Mouse (Mus musculus): ENCODE data around the gene Ipo5. TPM values are rescaled to one million over a fixed set of nuclear protein-coding genes. Genes with fewer than 3 reads are reported as not detected.

Ipo5 gene
- polyA plus RNA-seq, 2 experiments: 41.9 to 48.4 TPM

DNA sequence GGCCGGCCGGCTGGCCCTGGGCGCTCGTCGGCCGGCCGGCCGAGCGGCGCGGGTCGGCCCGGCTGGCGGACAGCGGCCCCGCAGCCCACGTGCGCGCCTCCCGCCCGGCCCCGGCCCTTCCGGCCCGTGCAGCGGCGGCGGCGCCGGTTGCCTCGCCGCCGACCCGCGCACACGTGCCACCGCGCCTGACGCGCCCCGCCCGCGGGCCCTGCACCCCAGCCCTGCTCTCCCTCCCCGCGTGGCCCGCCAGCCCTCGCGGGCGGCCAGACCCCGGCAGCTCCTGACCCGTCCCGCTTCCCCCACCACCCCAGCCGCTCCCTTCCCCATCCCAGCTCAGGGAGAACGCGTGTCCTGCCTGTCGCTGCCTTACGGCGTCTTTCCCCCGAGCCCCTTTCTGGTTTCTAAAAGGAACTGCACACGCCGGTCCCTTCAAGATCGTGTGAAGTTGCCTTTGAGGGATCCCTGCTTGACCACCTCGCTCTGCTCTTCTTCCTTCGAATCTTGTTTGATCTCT is 421 bp downstream of the Ipo5 start:
- Histone ChIP-seq H3K9me3 (ENCODE audit: control insufficient read depth, low read length) (no peaks in the 10 kb centered on the region), H3K27me3 (ENCODE audit: control insufficient read depth, insufficient read depth, low read length) (no peaks in the 10 kb centered on the region), H3K4me1 (replicated peaks; ENCODE audit: control insufficient read depth in 2 of 2, insufficient read depth in 2 of 2, low read length in 1 of 2) (peaks cover 0 to 3% of the 10 kb centered on the region in 2 experiments; a peak in 3 of 4 replicates), H3K36me3 (replicated peaks; ENCODE audit: control insufficient read depth, insufficient read depth, low read depth) (no peaks in the 10 kb centered on the region; the same call in 1 of the 2 replicates), H3K4me2 (ENCODE audit: low read depth) (peak overlapping the region; percentile 89), H3K4me3 (ENCODE audit: insufficient read depth in 1 of 2, low read depth in 2 of 2, low read length in 2 of 2) (peak overlapping the region; percentile 84 to 87), H3K27ac (peak overlapping the region; percentile 24), H3K9ac (replicated peaks) (peak overlapping the region; percentile 77)
- peak; percentile 50 for ATAC-seq (ENCODE audit: insufficient read depth)
- DNase-seq (ENCODE audit: low read depth in 3 of 3, low spot score in 3 of 3): peak in 2 of 3 experiments; percentile 7 to 31
- TF ChIP-seq EP300 (IDR thresholded peaks at IDR 0.05; ENCODE audit: low read depth) (no peak), CTCF (IDR thresholded peaks at IDR 0.05; ENCODE audit: low read depth) (no peak)
- WGBS (ENCODE audit: insufficient replicate concordance): under 1% methylated on average over 57 of the region's 63 CpGs

DNA sequence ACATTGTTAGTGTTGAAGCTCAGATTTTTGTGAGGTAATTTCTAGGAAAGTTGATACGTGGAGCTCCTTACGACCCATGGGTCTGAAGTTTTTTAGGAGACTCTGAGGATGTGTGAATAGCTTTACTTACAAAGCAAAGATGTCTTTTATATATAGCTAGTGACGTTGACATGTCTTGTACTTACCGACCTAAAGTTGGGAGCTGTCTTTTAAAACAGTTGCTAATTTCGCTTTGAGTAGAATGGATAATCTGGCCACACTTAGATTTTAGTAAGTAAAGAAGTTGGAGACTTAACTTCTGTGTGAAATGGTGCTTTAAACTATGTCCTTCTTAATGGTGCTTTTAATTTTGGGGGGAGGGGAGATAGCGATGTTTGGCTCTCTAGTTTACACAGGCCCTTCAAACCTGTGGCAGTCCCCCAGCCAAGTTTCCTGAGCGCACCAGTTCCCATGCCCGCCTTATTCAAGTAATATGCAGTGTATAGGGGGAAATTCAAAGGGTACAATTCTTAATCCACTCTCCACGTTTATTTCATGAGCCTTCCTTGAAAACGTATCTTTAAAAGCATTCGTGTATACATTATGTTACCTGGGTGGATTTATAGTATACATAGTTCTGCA is 1.2 kb downstream of the Ipo5 start:
- Histone ChIP-seq H3K36me3 (replicated peaks; ENCODE audit: control insufficient read depth, insufficient read depth, low read depth) (peaks cover under 1% of the 10 kb centered on the region), H3K27me3 (ENCODE audit: control insufficient read depth, insufficient read depth, low read length) (no peaks in the 10 kb centered on the region), H3K4me2 (ENCODE audit: low read depth) (peak overlapping the region; percentile 89), H3K4me3 (ENCODE audit: insufficient read depth in 1 of 2, low read depth in 2 of 2, low read length in 2 of 2) (peak overlapping the region; percentile 84 to 87), H3K9me3 (ENCODE audit: control insufficient read depth, low read length) (no peaks in the 10 kb centered on the region), H3K27ac (peak overlapping the region; percentile 19), H3K9ac (replicated peaks) (peak overlapping the region; percentile 77), H3K4me1 (replicated peaks; ENCODE audit: control insufficient read depth in 2 of 2, insufficient read depth in 2 of 2, low read length in 1 of 2) (peaks cover 0 to 3% of the 10 kb centered on the region in 2 experiments; a peak in 3 of 4 replicates)
- ATAC-seq (ENCODE audit: insufficient read depth): no peak
- 7% methylated on average over 11 of the region's 11 CpGs for WGBS (ENCODE audit: insufficient replicate concordance)
- no peak for DNase-seq (ENCODE audit: low read depth in 3 of 3, low spot score in 3 of 3)
- no peak for TF ChIP-seq EP300 (IDR thresholded peaks at IDR 0.05; ENCODE audit: low read depth)
- no peak for TF ChIP-seq CTCF (IDR thresholded peaks at IDR 0.05; ENCODE audit: low read depth)

GRCm38 (mm10) chr14:120912916-120913315 is 1.9 kb downstream of the Ipo5 start:
- DNase-seq (ENCODE audit: low read depth in 3 of 3, low spot score in 3 of 3) (no peak), ATAC-seq (ENCODE audit: insufficient read depth) (no peak)
- Histone ChIP-seq H3K4me2 (ENCODE audit: low read depth) (peak overlapping the region; percentile 89), H3K4me3 (ENCODE audit: insufficient read depth in 1 of 2, low read depth in 2 of 2, low read length in 2 of 2) (peak overlapping the region; percentile 84 to 87; a peak in 3 of 4 replicates), H3K27me3 (ENCODE audit: control insufficient read depth, insufficient read depth, low read length) (no peaks in the 10 kb centered on the region), H3K9me3 (ENCODE audit: control insufficient read depth, low read length) (no peaks in the 10 kb centered on the region), H3K9ac (replicated peaks) (peak overlapping the region; percentile 77), H3K4me1 (replicated peaks; ENCODE audit: control insufficient read depth in 2 of 2, insufficient read depth in 2 of 2, low read length in 1 of 2) (peaks cover 0 to 3% of the 10 kb centered on the region in 2 experiments; a peak in 3 of 4 replicates), H3K27ac (no peak overlapping the region), H3K36me3 (replicated peaks; ENCODE audit: control insufficient read depth, insufficient read depth, low read depth) (peaks cover 5% of the 10 kb centered on the region)
- TF ChIP-seq EP300 (IDR thresholded peaks at IDR 0.05; ENCODE audit: low read depth): no peak
- TF ChIP-seq CTCF (IDR thresholded peaks at IDR 0.05; ENCODE audit: low read depth): no peak
- WGBS (ENCODE audit: insufficient replicate concordance): 58% methylated on average over 7 of the region's 7 CpGs

- Histone ChIP-seq H3K27ac (no peak overlapping the region), H3K9ac (replicated peaks) (no peak overlapping the region), H3K27me3 (ENCODE audit: control insufficient read depth, insufficient read depth, low read length) (no peaks in the 10 kb centered on the region), H3K4me3 (ENCODE audit: insufficient read depth in 1 of 2, low read depth in 2 of 2, low read length in 2 of 2) (no peak overlapping the region), H3K9me3 (ENCODE audit: control insufficient read depth, low read length) (no peaks in the 10 kb centered on the region), H3K36me3 (replicated peaks; ENCODE audit: control insufficient read depth, insufficient read depth, low read depth) (peaks cover 66% of the 10 kb centered on the region), H3K4me2 (ENCODE audit: low read depth) (no peak overlapping the region), H3K4me1 (replicated peaks; ENCODE audit: control insufficient read depth in 2 of 2, insufficient read depth in 2 of 2, low read length in 1 of 2) (no peaks in the 10 kb centered on the region)
- DNase-seq (ENCODE audit: low read depth in 3 of 3, low spot score in 3 of 3) (no peak), ATAC-seq (ENCODE audit: insufficient read depth) (no peak)
- TF ChIP-seq EP300 (IDR thresholded peaks at IDR 0.05; ENCODE audit: low read depth) (no peak), CTCF (IDR thresholded peaks at IDR 0.05; ENCODE audit: low read depth) (no peak)
- 86% methylated on average over 4 of the region's 4 CpGs for WGBS (ENCODE audit: insufficient replicate concordance)
These were observed 10.8 kb downstream of the Ipo5 start for GRCm38 (mm10) chr14:120921805-120922204.

DNA sequence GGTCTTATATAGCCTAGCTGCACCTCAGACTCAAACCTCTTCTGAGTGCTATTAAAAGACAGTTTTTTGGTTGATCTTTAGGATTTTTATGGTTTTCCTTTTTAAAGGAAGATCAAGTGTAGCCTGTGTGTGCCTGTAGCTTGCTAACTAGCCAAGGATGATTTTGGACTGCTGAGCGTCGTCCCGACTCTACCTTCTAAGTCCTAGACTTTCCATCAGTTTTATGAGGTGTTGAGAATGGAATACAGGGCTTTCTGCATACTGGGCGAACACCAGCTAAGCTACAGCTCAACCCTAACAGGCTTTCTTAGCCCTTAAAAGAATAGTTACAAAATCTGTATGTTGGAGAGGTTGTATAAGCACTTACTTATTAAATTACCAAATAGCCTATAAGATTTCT is 13.0 kb downstream of the Ipo5 start:
- DNase-seq (ENCODE audit: low read depth in 3 of 3, low spot score in 3 of 3) (no peak), ATAC-seq (ENCODE audit: insufficient read depth) (no peak)
- Histone ChIP-seq H3K4me1 (replicated peaks; ENCODE audit: control insufficient read depth in 2 of 2, insufficient read depth in 2 of 2, low read length in 1 of 2) (no peaks in the 10 kb centered on the region), H3K4me3 (ENCODE audit: insufficient read depth in 1 of 2, low read depth in 2 of 2, low read length in 2 of 2) (no peak overlapping the region), H3K36me3 (replicated peaks; ENCODE audit: control insufficient read depth, insufficient read depth, low read depth) (peaks cover 75% of the 10 kb centered on the region), H3K4me2 (ENCODE audit: low read depth) (no peak overlapping the region), H3K9me3 (ENCODE audit: control insufficient read depth, low read length) (no peaks in the 10 kb centered on the region), H3K27ac (no peak overlapping the region), H3K27me3 (ENCODE audit: control insufficient read depth, insufficient read depth, low read length) (no peaks in the 10 kb centered on the region), H3K9ac (replicated peaks) (no peak overlapping the region)
- TF ChIP-seq CTCF (IDR thresholded peaks at IDR 0.05; ENCODE audit: low read depth): no peak
- TF ChIP-seq EP300 (IDR thresholded peaks at IDR 0.05; ENCODE audit: low read depth): no peak
- 74% methylated on average over 4 of the region's 4 CpGs for WGBS (ENCODE audit: insufficient replicate concordance)
